Mouse (Mus musculus) testis, adult 2 months (tissue): ENCODE results near the gene Ncaph2.

Experiments used
- CTCF ChIP-seq: fragments of 200-500 bp; IDR thresholded peaks from 2 replicates; pipeline ENCODE4 v1.5.1; 2012; ENCODE audit warnings: low read depth, mild to moderate bottlenecking, inconsistent platforms, low read length, moderate library complexity; ENCODE audit not compliant: control insufficient read depth, insufficient read depth, insufficient replicate concordance
- POLR2A ChIP-seq: fragments of 200-500 bp; IDR thresholded peaks from 2 replicates; pipeline ENCODE4 v1.6.1; 2012; ENCODE audit warnings: low read depth, mild to moderate bottlenecking, inconsistent platforms, low read length, moderate library complexity; ENCODE audit not compliant: control insufficient read depth

DNA sequence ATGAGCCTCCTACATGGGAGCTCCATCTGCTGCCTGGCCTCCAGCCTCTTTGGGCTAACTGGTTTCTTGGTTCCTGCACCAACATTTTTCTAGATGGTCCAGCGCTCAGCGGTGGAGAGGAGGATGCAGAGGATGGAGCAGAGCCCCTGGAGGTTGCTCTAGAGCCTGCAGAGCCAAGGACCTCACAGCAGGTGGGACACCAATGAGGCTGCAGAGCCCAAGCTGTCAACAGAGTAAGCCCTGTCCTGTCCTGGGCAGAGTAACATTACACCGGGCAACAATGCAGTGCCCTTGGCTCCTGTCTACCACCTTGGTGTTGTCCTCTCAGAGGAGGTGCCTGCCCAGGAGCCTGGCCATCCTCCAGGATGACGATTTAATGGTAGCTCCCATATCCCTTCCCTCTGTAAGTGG lies 9.6 kb downstream of the Ncaph2 start:
- TF ChIP-seq POLR2A (no peak), CTCF (no peak)
